Mouse (Mus musculus) mouse embryonic stem cell (cell line): Measurements from ENCODE around the gene Mgat4a.

Experiments used
- in situ Hi-C, 2 experiments: fragments of 300-500 bp; cut with MboI; formaldehyde crosslinking; loops; 1 replicate in 1 of 2; 3 replicates in 1 of 2; pipeline ENCODE4 v1.14.3; 2019 to 2020; ENCODE audit warnings: low sequenced_read_pairs in 2 of 2, low pct_unique_long_range_greater_than_20kb in 1 of 2, mixed read lengths in 1 of 2; ENCODE audit not compliant: unreplicated experiment in 1 of 2

The Mgat4a gene

GRCm38 (mm10) chr1:37436419-37436818 lies 104.4 kb downstream of the Mgat4a start:
- in situ Hi-C loops, result no loop called here

GRCm38 (mm10) chr1:37430297-37430840 lies 110.4 kb downstream of the Mgat4a start:
- in situ Hi-C loops, result no loop called here

GRCm38 (mm10) chr1:37429366-37430296 lies 111.2 kb downstream of the Mgat4a start, which contains the start of the genes Coa5 and Unc50:
Coa5 (minus strand) TSS chr1:37430103.
Unc50 (plus strand) TSS chr1:37430139.
- in situ Hi-C loops, result no loop called here

GRCm38 (mm10) chr1:37428911-37429310 lies 111.9 kb downstream of the Mgat4a start:
- in situ Hi-C loops, result no loop called here

- in situ Hi-C loops, result no loop called here
Observed at GRCm38 (mm10) chr1:37427144-37427875, 113.5 kb downstream of the Mgat4a start.

GRCm38 (mm10) chr1:37419420-37419819 lies 121.4 kb downstream of the Mgat4a start:
- in situ Hi-C loops, result no loop called here

- in situ Hi-C loops, result no loop called here
Observed at GRCm38 (mm10) chr1:37415394-37415793, 125.4 kb downstream of the Mgat4a start.

- in situ Hi-C loops, result loop anchor here in 1 of 2 experiments (10.0 kb wide), 1 partner anchor 145 kb away; no protein-coding TSS in a partner anchor
Observed at GRCm38 (mm10) chr1:37409647-37410046, 131.2 kb downstream of the Mgat4a start.

- in situ Hi-C loops, result loop anchor here in 1 of 2 experiments (10.0 kb wide), 1 partner anchor 144 kb away; no protein-coding TSS in a partner anchor
Observed at GRCm38 (mm10) chr1:37408678-37409077, 132.1 kb downstream of the Mgat4a start.

- in situ Hi-C loops, result loop anchor here in 1 of 2 experiments (10.0 kb wide), 1 partner anchor 143 kb away; no protein-coding TSS in a partner anchor
Observed at GRCm38 (mm10) chr1:37408059-37408458, 132.8 kb downstream of the Mgat4a start.

GRCm38 (mm10) chr1:37407228-37407627 lies 133.6 kb downstream of the Mgat4a start:
- in situ Hi-C loops, result loop anchor here in 1 of 2 experiments (10.0 kb wide), 1 partner anchor 142 kb away; no protein-coding TSS in a partner anchor

- in situ Hi-C loops, result loop anchor here in 1 of 2 experiments (10.0 kb wide), 1 partner anchor 140 kb away; no protein-coding TSS in a partner anchor
Observed at GRCm38 (mm10) chr1:37405137-37405536, 135.7 kb downstream of the Mgat4a start.

- in situ Hi-C loops, result loop anchor here (5.0 to 10.0 kb wide), 2 partner anchors 129 to 137 kb away; no protein-coding TSS in a partner anchor
Observed at GRCm38 (mm10) chr1:37401687-37402086, 139.1 kb downstream of the Mgat4a start.

GRCm38 (mm10) chr1:37399734-37400133 lies 141.1 kb downstream of the Mgat4a start:
- in situ Hi-C loops, result loop anchor here (5.0 to 10.0 kb wide), 2 partner anchors 127 to 135 kb away; no protein-coding TSS in a partner anchor

- in situ Hi-C loops, result no loop called here
Observed at GRCm38 (mm10) chr1:37398961-37399360, 141.9 kb downstream of the Mgat4a start.

GRCm38 (mm10) chr1:37396481-37396880 lies 144.3 kb downstream of the Mgat4a start:
- in situ Hi-C loops, result no loop called here

GRCm38 (mm10) chr1:37393174-37393573 lies 147.6 kb downstream of the Mgat4a start:
- in situ Hi-C loops, result no loop called here
